Mouse (Mus musculus): ENCODE results near the gene Ccr5.
"Not testable (repeated sequence)": the region's sequence is repeated elsewhere in the genome, so short reads cannot be mapped to it uniquely, and the experiment has no call there.

- TF ChIP-seq EP300, CTCF (IDR thresholded peaks at IDR 0.05): not testable (repeated sequence)
Observed at GRCm38 (mm10) chr9:124080471-124080870, 40.9 kb upstream of the Ccr5 start.

All from lung, postnatal 0 days (tissue).